Mouse (Mus musculus): Measurements from ENCODE around the gene Galm.
A peak's percentile ranks its signal among the peaks of the same experiment; 100 is the strongest.
"Not testable (repeated sequence)": the region's sequence is repeated elsewhere in the genome, so short reads cannot be mapped to it uniquely, and the experiment has no call there.

Gene Galm

DNA sequence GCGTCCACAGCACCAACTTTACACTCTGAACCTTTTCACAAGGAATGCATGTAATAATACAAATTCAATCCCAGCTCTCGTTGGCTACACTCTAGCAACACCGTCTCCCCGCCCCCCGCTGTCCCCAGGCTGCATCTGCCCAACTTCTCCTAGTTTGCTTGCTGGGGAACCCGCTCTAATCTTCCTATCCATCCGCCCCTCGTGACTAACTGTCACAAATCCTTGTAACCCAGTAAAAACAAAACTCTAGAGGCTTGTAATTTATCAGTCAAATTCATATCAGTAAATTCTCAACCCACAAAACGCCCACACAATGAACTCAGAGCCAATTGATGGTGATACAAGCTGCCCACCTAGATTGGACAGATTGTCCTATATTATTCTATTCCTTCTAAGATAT lies 93.9 kb downstream of the Galm start:
- no peak for DNase-seq

DNA sequence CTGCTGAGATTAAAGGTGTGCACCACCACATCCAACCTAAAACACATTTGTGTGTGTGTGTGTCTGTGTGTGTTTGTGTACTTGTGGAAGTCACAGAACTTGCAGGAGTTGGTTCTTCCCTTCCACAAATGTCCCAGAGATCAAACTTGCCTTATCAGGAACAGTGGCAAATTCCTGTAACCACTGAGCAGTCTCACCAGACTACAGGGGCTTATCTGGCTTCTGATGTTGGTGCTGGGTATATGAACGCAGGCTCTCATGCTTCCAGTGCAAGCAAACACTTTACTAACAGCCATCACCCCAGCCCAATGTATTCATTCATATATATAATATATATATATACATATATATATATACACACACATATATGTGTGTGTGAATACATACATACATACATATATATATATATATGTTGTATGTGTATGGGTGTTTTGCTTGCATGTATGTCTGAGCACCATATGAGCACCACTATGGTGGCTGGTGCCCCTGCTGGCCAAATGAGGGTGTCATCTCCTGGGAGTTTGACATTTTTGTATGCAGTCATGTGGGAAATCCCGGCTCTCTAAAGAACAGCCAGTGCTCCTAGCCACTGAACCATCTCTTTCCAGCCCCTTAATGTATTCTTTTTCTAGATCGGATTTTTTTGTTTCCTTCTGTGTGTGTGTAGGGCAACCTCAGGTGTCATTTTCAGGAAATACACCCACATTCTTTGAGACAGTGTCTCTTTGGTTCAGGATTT lies 94.8 kb downstream of the Galm start:
- no peak for DNase-seq

DNA sequence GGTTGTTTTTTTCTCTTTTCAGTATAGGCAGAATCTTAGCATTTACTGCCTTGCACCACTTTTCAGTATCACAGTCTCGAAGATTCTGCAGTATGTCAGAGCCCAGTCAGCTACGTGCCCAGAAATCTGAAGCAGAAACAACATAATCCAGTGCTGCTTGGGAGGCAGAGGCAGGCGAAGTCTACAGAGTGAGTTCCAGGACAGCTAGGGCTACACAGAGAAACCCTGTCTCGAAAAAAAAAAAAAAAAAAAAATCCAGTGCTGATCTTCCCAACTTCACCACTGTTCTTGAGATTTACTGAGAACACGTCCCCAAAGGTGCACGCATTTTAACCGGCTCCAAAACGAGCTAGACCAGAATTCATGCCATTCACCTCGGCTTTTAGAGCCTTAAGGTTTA lies 96.6 kb downstream of the Galm start:
- peak in 1 of 2 experiments; percentile 14 for DNase-seq

DNA sequence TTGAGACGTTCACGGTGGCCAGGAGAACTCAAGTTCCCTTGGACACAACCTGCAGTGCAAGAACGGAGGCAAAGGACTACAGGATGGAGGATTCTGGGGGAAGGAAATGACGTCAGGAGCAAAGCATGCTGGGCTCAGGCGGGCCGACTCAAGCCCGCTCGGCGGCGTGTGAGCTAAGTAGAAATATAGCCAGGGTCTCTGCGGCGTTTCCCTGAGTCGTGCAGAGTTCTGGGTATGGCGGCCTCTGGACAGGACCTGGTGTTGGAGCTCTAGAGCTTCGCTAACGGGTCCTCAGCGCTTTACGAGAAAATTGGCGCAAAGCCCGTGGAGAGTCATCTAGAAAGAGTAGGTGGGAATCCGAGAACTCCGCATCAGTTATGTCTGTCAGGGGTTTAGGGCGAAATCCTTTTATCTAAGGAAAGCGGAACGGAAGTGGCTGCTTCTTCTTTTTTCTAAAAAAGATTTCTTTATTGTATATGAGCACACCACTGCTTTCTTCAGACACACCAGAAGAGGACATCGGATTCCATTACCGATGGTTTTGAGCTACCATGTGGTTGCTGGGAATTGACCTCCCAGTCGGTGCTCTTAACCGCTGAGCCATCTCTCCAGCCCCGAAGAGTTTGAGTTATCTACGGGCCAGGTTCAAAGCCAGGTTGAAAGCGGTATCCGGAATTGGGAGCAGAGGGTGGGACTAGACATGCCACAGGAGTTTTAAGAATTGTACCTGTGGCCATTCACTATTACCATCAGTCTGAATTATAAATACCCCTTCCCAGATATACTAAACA lies 97.2 kb downstream of the Galm start, which contains the start of gene Gemin6:
Gene Gemin6 (plus strand): TSS at position 116 of the 791 bp plus-strand sequence.
- peak; percentile 82 to 87 for DNase-seq

DNA sequence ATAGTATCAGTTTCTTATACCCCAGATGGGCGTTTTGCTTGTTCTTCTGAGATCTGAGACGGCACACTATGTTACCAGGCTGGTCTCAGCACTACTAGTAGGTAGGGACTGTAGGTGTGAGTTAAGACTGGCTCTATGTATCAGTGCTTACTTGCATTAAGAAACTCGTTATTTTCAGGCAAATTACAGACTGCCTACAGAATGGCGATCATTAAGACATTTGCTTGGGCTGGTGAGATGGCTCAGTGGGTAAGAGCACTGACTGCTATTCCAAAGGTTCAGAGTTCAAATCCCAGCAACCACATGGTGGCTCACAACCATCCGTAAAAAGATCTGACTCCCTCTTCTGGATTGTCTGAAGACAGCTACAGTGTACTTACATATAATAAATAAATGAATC lies 97.9 kb downstream of the Galm start:
- DNase-seq, result not testable (repeated sequence)

DNA sequence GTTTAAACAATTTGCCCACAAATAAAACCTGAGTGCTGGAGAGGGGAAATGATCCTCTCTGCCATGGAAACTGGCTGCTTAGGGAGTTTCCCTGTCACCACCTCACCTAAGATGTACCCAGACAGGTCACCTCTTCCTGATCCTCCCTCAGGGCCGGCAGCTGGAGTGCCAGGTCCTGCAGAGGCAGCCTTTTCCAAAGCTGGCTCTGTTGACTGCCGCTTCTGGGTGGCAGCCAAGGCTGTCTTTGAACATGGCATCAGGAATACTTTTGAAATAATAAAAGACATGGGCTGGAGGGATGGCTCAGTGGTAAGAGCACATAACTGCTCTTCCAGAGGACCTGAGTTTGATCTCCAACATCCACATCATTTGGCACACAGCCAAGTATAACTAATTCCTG lies 102.1 kb downstream of the Galm start:
- DNase-seq, result peak; percentile 27 to 28

DNA sequence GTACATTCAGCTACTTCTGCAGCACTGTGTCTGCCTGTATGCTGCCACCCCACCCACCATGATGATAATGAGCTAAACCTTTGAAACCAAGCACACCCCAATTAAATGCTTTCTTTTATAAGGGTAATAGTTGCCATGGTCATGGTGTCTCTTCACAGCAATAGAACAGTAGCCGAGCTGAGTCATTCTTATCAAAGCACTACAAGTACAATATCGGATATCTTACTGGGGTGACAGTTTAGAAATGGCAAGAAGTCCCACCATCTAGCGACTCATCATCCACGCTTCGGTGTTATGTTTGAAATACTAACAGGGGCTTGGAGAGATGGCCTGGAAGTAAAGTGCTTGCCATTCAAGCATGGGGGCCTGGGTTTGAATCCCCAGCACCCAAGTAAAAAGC lies 106.6 kb downstream of the Galm start:
- DNase-seq, result no peak

DNA sequence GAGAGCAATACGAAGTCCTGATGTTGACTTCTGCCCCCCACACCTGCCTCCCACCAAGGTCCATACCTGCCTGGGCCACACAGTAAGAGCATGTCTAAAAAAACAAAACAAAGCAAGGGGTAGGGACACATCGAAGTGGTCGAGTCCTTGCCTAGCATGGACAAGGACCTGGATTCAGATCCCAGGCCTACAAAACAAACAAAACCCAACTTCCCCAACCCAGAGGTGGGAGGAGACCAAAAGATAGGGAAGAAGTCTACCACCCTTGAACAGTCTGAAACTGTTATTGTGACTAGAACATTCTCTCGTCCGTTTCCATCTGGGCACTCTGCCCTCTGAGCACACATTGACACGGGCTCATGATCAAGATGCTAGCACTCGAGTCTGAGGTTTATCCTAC lies 107.1 kb downstream of the Galm start:
- DNase-seq, result no peak

Data from cerebellum, postnatal 14 days (tissue).